Mouse (Mus musculus): ENCODE data around the gene Nupl2. TPM values are rescaled to one million over a fixed set of nuclear protein-coding genes. Genes with fewer than 3 reads are reported as not detected.

Nupl2 gene
- polyA plus RNA-seq, 1 experiment from 2014 or later = 16.0 TPM

- H3K27ac ChIP-seq (replicated peaks) = no peak overlapping the region
- 43% methylated on average over 1 of the region's 1 CpGs for WGBS
- H3K4me3 ChIP-seq = no peak overlapping the region
- no peaks in the 10 kb centered on the region for H3K27me3 ChIP-seq
- H3K4me2 ChIP-seq (replicated peaks) = no peak overlapping the region
- H3K9me3 ChIP-seq = no peaks in the 10 kb centered on the region
- no peaks in the 10 kb centered on the region for H3K36me3 ChIP-seq
- no peak overlapping the region for H3K9ac ChIP-seq (replicated peaks)
- no peak for ATAC-seq (replicated peaks)
- no peaks in the 10 kb centered on the region for H3K4me1 ChIP-seq
Observed at GRCm38 (mm10) chr5:24214547-24214878, 49.8 kb downstream of the Nupl2 start.

- Histone ChIP-seq H3K36me3 (no peaks in the 10 kb centered on the region), H3K4me3 (no peak overlapping the region), H3K27ac (replicated peaks) (no peak overlapping the region), H3K9me3 (no peaks in the 10 kb centered on the region), H3K9ac (replicated peaks) (no peak overlapping the region), H3K4me1 (no peaks in the 10 kb centered on the region), H3K27me3 (no peaks in the 10 kb centered on the region), H3K4me2 (replicated peaks) (no peak overlapping the region)
- 95% methylated on average over 1 of the region's 1 CpGs for WGBS
- no peak for ATAC-seq (replicated peaks)
Observed at GRCm38 (mm10) chr5:24214900-24215299, 50.1 kb downstream of the Nupl2 start.

Other genes with a start within 250 kb of the Nupl2 start
- 52.0 and 52.3 TPM in 2 replicates for gene Fam126a, start 134.3 kb upstream of the Nupl2 start, polyA plus RNA-seq (2015; fragmentation: Nextera tagmentation; extraction: Ambion mirVana)
- gene Klhl7, start 64.4 kb upstream of the Nupl2 start, polyA plus RNA-seq (2015; fragmentation: Nextera tagmentation; extraction: Ambion mirVana) = 196 and 205 TPM in 2 replicates
- 5.2 and 6.4 TPM in 2 replicates for gene Kcnh2, start 186.6 kb downstream of the Nupl2 start, polyA plus RNA-seq (2015; fragmentation: Nextera tagmentation; extraction: Ambion mirVana)
- gene Nos3, start 199.8 kb downstream of the Nupl2 start, polyA plus RNA-seq (2015; fragmentation: Nextera tagmentation; extraction: Ambion mirVana) = 7.4 TPM in 2 replicates
- gene Atg9b, start 227.2 kb downstream of the Nupl2 start, polyA plus RNA-seq (2015; fragmentation: Nextera tagmentation; extraction: Ambion mirVana) = 0.64 and 0.93 TPM in 2 replicates
- gene Abcb8, start 228.7 kb downstream of the Nupl2 start, polyA plus RNA-seq (2015; fragmentation: Nextera tagmentation; extraction: Ambion mirVana) = 47.9 and 48.7 TPM in 2 replicates
- gene Asic3, start 248.4 kb downstream of the Nupl2 start, polyA plus RNA-seq (2015; fragmentation: Nextera tagmentation; extraction: Ambion mirVana) = 0.22 and 0.59 TPM in 2 replicates